Mouse (Mus musculus) spleen, adult 2 months (tissue): ENCODE data around the gene Gm9936. TPM values are rescaled to one million over a fixed set of nuclear protein-coding genes. Genes with fewer than 3 reads are reported as not detected.
"Not testable (repeated sequence)": the region's sequence is repeated elsewhere in the genome, so short reads cannot be mapped to it uniquely, and the experiment has no call there.

Experiments
- DNase-seq, 2 experiments: peaks; one replicate each; pipeline versions ENCODE4 v3.0.0 to v3.0.0-alpha.2; 2012 to 2021; ENCODE audit warnings: low spot score in 2 of 2, low read depth in 1 of 2
- H3K27ac ChIP-seq: fragments of 200-500 bp; 2 replicates; pipeline ENCODE4 v1.5.1; 2012; ENCODE audit warnings: low read length, inconsistent platforms; ENCODE audit not compliant: insufficient read depth
- H3K27me3 ChIP-seq: fragments of 200-500 bp; 2 replicates; pipeline ENCODE4 v1.6.1; 2012; ENCODE audit warnings: mild to moderate bottlenecking, moderate library complexity, low read length, inconsistent platforms; ENCODE audit not compliant: control insufficient read depth, insufficient read depth
- H3K36me3 ChIP-seq: fragments of 200-500 bp; 2 replicates; pipeline ENCODE4 v1.6.1; 2012; ENCODE audit warnings: mild to moderate bottlenecking, low read length, inconsistent platforms; ENCODE audit not compliant: control insufficient read depth, insufficient read depth
- H3K4me1 ChIP-seq: fragments of 200-500 bp; 2 replicates; pipeline ENCODE4 v1.6.1; 2011; ENCODE audit warnings: inconsistent platforms; ENCODE audit not compliant: control insufficient read depth, insufficient read depth, insufficient read length
- H3K4me3 ChIP-seq: fragments of 200-500 bp; 2 replicates; pipeline ENCODE4 v1.5.1; 2011; ENCODE audit warnings: mild to moderate bottlenecking, inconsistent platforms; ENCODE audit not compliant: insufficient read depth, insufficient read length; ENCODE audit errors: extremely low read depth
- CTCF ChIP-seq: fragments of 200-500 bp; IDR thresholded peaks from 2 replicates; pipeline ENCODE4 v1.5.1; 2011; ENCODE audit warnings: mild to moderate bottlenecking, inconsistent platforms; ENCODE audit not compliant: insufficient read depth, insufficient read length, insufficient replicate concordance; ENCODE audit errors: extremely low read depth
- POLR2A ChIP-seq: fragments of 200-500 bp; IDR thresholded peaks from 2 replicates; pipeline ENCODE4 v1.6.1; 2011; ENCODE audit warnings: low read depth, low read length, inconsistent platforms
- WGBS: fragments of 180-500 bp; shearing (Covaris S2); methylation state at CpG from one replicate; pipeline ENCODE4 v1.1.7; 2018; 5-methylcytosine and 5-hydroxymethylcytosine counted together
- polyA plus RNA-seq: library from polyadenylated mRNA; depleted of rRNA; stranded (reverse); fragments of >200 nt; gene quantifications from 2 replicates; pipeline ENCODE4 v1.2.3, GENCODE M21; 2012

Gene Gm9936
- polyA plus RNA-seq, 1 experiment: not detected

- Histone ChIP-seq H3K36me3 (no peaks in the 10 kb centered on the region), H3K27ac (no peak overlapping the region), H3K4me1 (no peaks in the 10 kb centered on the region), H3K27me3 (no peaks in the 10 kb centered on the region), H3K4me3 (no peak overlapping the region)
- TF ChIP-seq CTCF (no peak), POLR2A (no peak)
- DNase-seq: no peak
- 56% methylated on average over 6 of the region's 6 CpGs for WGBS
Measured at GRCm38 (mm10) chr5:114886801-114887200, 28.3 kb upstream of the Gm9936 start.

GRCm38 (mm10) chr5:114883022-114883421, 24.5 kb upstream of the Gm9936 start:
- no peaks in the 10 kb centered on the region for H3K4me1 ChIP-seq
- H3K4me3 ChIP-seq: no peak overlapping the region
- WGBS: 90% methylated on average over 11 of the region's 11 CpGs
- no peaks in the 10 kb centered on the region for H3K36me3 ChIP-seq
- TF ChIP-seq CTCF: no peak
- TF ChIP-seq POLR2A: no peak
- no peak for DNase-seq
- H3K27ac ChIP-seq: no peak overlapping the region
- no peaks in the 10 kb centered on the region for H3K27me3 ChIP-seq

- DNase-seq: peak in 1 of 2 experiments; percentile 59
- H3K27me3 ChIP-seq, H3K4me1 ChIP-seq, H3K36me3 ChIP-seq, H3K4me3 ChIP-seq, H3K27ac ChIP-seq: not testable (repeated sequence)
- WGBS: 44% methylated on average over 6 of the region's 7 CpGs
Measured at GRCm38 (mm10) chr5:114882319-114882718, 23.8 kb upstream of the Gm9936 start.

- Histone ChIP-seq H3K27me3 (no peaks in the 10 kb centered on the region), H3K36me3 (no peaks in the 10 kb centered on the region), H3K4me3 (no peak overlapping the region), H3K27ac (no peak overlapping the region), H3K4me1 (no peaks in the 10 kb centered on the region)
- TF ChIP-seq POLR2A (no peak), CTCF (no peak)
- no peak for DNase-seq
- 44% methylated on average over 13 of the region's 13 CpGs for WGBS
Measured at GRCm38 (mm10) chr5:114879399-114879798, 20.9 kb upstream of the Gm9936 start.

GRCm38 (mm10) chr5:114877487-114877886, 19.0 kb upstream of the Gm9936 start:
- DNase-seq: no peak
- no peak overlapping the region for H3K4me3 ChIP-seq
- H3K36me3 ChIP-seq: no peaks in the 10 kb centered on the region
- H3K27ac ChIP-seq: no peak overlapping the region
- no peaks in the 10 kb centered on the region for H3K27me3 ChIP-seq
- no peaks in the 10 kb centered on the region for H3K4me1 ChIP-seq
- WGBS: 92% methylated on average over 7 of the region's 7 CpGs
- TF ChIP-seq POLR2A: no peak
- no peak for TF ChIP-seq CTCF

GRCm38 (mm10) chr5:114876331-114876730, 17.8 kb upstream of the Gm9936 start:
- Histone ChIP-seq H3K27me3 (no peaks in the 10 kb centered on the region), H3K36me3 (no peaks in the 10 kb centered on the region), H3K4me1 (no peaks in the 10 kb centered on the region), H3K4me3 (no peak overlapping the region), H3K27ac (no peak overlapping the region)
- WGBS: 81% methylated on average over 6 of the region's 6 CpGs
- TF ChIP-seq CTCF (no peak), POLR2A (no peak)
- no peak for DNase-seq

- DNase-seq: peak in 1 of 2 experiments; percentile 38
- no peaks in the 10 kb centered on the region for H3K4me1 ChIP-seq
- no peaks in the 10 kb centered on the region for H3K27me3 ChIP-seq
- H3K4me3 ChIP-seq: no peak overlapping the region
- WGBS: 46% methylated on average over 6 of the region's 6 CpGs
- no peaks in the 10 kb centered on the region for H3K36me3 ChIP-seq
- TF ChIP-seq CTCF (peak; percentile 58; the same call in 1 of the 2 replicates), POLR2A (no peak)
- H3K27ac ChIP-seq: no peak overlapping the region
Measured at GRCm38 (mm10) chr5:114875858-114876257, 17.4 kb upstream of the Gm9936 start.

- Histone ChIP-seq H3K27ac (peak overlapping the region; percentile 58), H3K4me1 (peaks cover 5% of the 10 kb centered on the region; the same call in 1 of the 2 replicates), H3K4me3 (no peak overlapping the region), H3K36me3 (no peaks in the 10 kb centered on the region), H3K27me3 (no peaks in the 10 kb centered on the region)
- no peak for DNase-seq
- TF ChIP-seq CTCF (no peak), POLR2A (no peak)
- 89% methylated on average over 12 of the region's 12 CpGs for WGBS
Measured at GRCm38 (mm10) chr5:114865279-114865678, 6.8 kb upstream of the Gm9936 start.
